Mouse (Mus musculus): ENCODE data around the gene Park7.

- TF ChIP-seq CTCF (IDR thresholded peaks at IDR 0.05; ENCODE audit: extremely low read depth, insufficient read length, insufficient replicate concordance, low read depth, low read length) (no peak), POLR2A (IDR thresholded peaks at IDR 0.05; ENCODE audit: low read depth, low read length) (no peak)
These were observed 24.8 kb downstream of the Park7 start for GRCm38 (mm10) chr4:150889273-150889954.

Measured in small intestine, adult 2 months (tissue).